Mouse (Mus musculus): Measurements from ENCODE around the gene Gipc2. TPM values are rescaled to one million over a fixed set of nuclear protein-coding genes. Genes with fewer than 3 reads are reported as not detected.

The Gipc2 gene
- total and polyA plus RNA-seq, 3 experiments: 0.33 TPM; not detected in 2

- H3K4me1 ChIP-seq (ENCODE audit: insufficient read depth, low read depth, low read length): no peaks in the 10 kb centered on the region
- H3K27me3 ChIP-seq (ENCODE audit: insufficient read depth, low read length): peaks cover 6% of the 10 kb centered on the region; the same call in 1 of the 2 replicates
- DNase-seq (ENCODE audit: low spot score): no peak
- no peak for TF ChIP-seq TAL1 (conservative IDR thresholded peaks at IDR 0.05; ENCODE audit: low read depth, low read length)
- TF ChIP-seq CTCF (IDR thresholded peaks at IDR 0.05; ENCODE audit: low read depth, low read length): no peak
- TF ChIP-seq POLR2AphosphoS5 (IDR thresholded peaks at IDR 0.05; ENCODE audit: insufficient replicate concordance, low read depth, low read length): no peak
- no peak for TF ChIP-seq GATA1 (IDR thresholded peaks at IDR 0.05; ENCODE audit: borderline replicate concordance, low read length)
- no peak for TF ChIP-seq GATA2 (IDR thresholded peaks at IDR 0.05; ENCODE audit: borderline replicate concordance, low read depth, low read length)
- H3K9me3 ChIP-seq (replicated peaks): no peaks in the 10 kb centered on the region
- no peak overlapping the region for H3K4me3 ChIP-seq (ENCODE audit: low read depth, low read length)
- ATAC-seq (ENCODE audit: extremely low read depth, insufficient number of reproducible peaks, low FRiP score, poor library complexity, severe bottlenecking): no peak; the same call in 1 of the 2 replicates
- H3K36me3 ChIP-seq (replicated peaks): no peaks in the 10 kb centered on the region
Observed at GRCm38 (mm10) chr3:152160607-152161006, 5.4 kb downstream of the Gipc2 start.

DNA sequence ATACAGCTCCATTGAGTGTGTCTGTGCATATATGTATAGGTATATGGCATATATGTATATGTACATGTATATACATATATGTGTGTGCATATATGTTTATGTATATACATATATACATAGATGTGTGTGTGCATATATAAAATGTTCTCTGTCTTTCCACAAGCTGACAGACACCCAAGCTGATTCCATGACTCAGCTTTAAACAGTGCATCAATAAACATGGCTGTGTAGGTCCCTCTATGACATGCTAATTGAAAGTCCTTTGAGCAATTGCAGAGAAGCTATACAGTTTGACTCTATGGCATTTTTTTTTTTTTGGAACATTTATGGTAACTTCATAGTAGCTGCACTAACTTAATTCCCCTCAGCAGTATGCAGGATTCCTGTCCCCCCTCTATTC, 6.7 kb downstream of the Gipc2 start:
- Histone ChIP-seq H3K27me3 (ENCODE audit: insufficient read depth, low read length) (peaks cover 6% of the 10 kb centered on the region; the same call in 1 of the 2 replicates), H3K9me3 (replicated peaks) (no peaks in the 10 kb centered on the region), H3K4me1 (ENCODE audit: insufficient read depth, low read depth, low read length) (no peaks in the 10 kb centered on the region), H3K4me3 (ENCODE audit: low read depth, low read length) (no peak overlapping the region), H3K36me3 (replicated peaks) (no peaks in the 10 kb centered on the region)
- no peak for ATAC-seq (ENCODE audit: extremely low read depth, insufficient number of reproducible peaks, low FRiP score, poor library complexity, severe bottlenecking)
- no peak for DNase-seq (ENCODE audit: low spot score)
- no peak for TF ChIP-seq GATA1 (IDR thresholded peaks at IDR 0.05; ENCODE audit: borderline replicate concordance, low read length)
- TF ChIP-seq GATA2 (IDR thresholded peaks at IDR 0.05; ENCODE audit: borderline replicate concordance, low read depth, low read length): no peak
- TF ChIP-seq CTCF (IDR thresholded peaks at IDR 0.05; ENCODE audit: low read depth, low read length): no peak
- no peak for TF ChIP-seq POLR2AphosphoS5 (IDR thresholded peaks at IDR 0.05; ENCODE audit: insufficient replicate concordance, low read depth, low read length)
- no peak for TF ChIP-seq TAL1 (conservative IDR thresholded peaks at IDR 0.05; ENCODE audit: low read depth, low read length)

GRCm38 (mm10) chr3:152158344-152159291, 7.4 kb downstream of the Gipc2 start:
- Histone ChIP-seq H3K9me3 (replicated peaks) (no peaks in the 10 kb centered on the region), H3K4me3 (ENCODE audit: low read depth, low read length) (no peak overlapping the region), H3K36me3 (replicated peaks) (no peaks in the 10 kb centered on the region), H3K4me1 (ENCODE audit: insufficient read depth, low read depth, low read length) (no peaks in the 10 kb centered on the region), H3K27me3 (ENCODE audit: insufficient read depth, low read length) (peaks cover 6% of the 10 kb centered on the region; the same call in 1 of the 2 replicates)
- no peak for TF ChIP-seq POLR2AphosphoS5 (IDR thresholded peaks at IDR 0.05; ENCODE audit: insufficient replicate concordance, low read depth, low read length)
- no peak for TF ChIP-seq TAL1 (conservative IDR thresholded peaks at IDR 0.05; ENCODE audit: low read depth, low read length)
- no peak for TF ChIP-seq CTCF (IDR thresholded peaks at IDR 0.05; ENCODE audit: low read depth, low read length)
- no peak for TF ChIP-seq GATA2 (IDR thresholded peaks at IDR 0.05; ENCODE audit: borderline replicate concordance, low read depth, low read length)
- TF ChIP-seq GATA1 (IDR thresholded peaks at IDR 0.05; ENCODE audit: borderline replicate concordance, low read length): no peak
- ATAC-seq (ENCODE audit: extremely low read depth, insufficient number of reproducible peaks, low FRiP score, poor library complexity, severe bottlenecking): no peak
- no peak for DNase-seq (ENCODE audit: low spot score)

DNA sequence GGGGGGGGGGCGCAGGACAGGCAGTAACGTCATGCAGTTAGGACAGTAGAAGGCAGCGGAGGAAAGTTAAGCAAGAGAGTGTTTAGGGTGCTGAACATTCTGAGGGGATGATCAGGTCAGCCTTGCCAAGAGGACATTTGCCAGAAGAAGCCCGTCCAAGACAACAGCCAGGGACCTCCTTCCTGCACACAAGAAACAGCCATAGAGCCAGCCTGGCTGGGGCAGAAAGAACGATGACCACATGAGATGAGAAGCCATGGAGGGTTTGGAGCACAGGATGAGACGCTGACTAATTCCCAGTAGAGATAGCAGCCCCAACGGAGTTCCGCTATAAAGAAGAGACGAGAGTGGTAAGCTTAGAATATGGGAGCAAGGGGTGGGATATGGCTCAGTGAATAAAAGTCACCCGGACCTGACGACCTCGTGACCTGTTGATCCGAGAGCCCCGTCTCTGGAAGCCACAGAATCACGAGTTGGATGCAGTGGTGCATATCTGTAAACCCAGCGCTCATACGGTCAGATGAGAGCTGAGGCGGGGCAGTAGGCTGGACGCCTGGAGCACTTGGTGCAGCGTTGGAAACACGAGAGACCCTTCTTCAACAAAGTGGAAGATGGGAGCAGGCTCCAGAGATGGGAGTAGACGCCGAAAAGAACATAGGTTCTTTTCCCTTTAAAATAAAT, 9.1 kb downstream of the Gipc2 start:
- TF ChIP-seq POLR2AphosphoS5 (IDR thresholded peaks at IDR 0.05; ENCODE audit: insufficient replicate concordance, low read depth, low read length) (no peak), TAL1 (conservative IDR thresholded peaks at IDR 0.05; ENCODE audit: low read depth, low read length) (no peak), GATA1 (IDR thresholded peaks at IDR 0.05; ENCODE audit: borderline replicate concordance, low read length) (no peak), CTCF (IDR thresholded peaks at IDR 0.05; ENCODE audit: low read depth, low read length) (no peak), GATA2 (IDR thresholded peaks at IDR 0.05; ENCODE audit: borderline replicate concordance, low read depth, low read length) (no peak)
- Histone ChIP-seq H3K27me3 (ENCODE audit: insufficient read depth, low read length) (peaks cover 6% of the 10 kb centered on the region; the same call in 1 of the 2 replicates), H3K9me3 (replicated peaks) (no peaks in the 10 kb centered on the region), H3K4me1 (ENCODE audit: insufficient read depth, low read depth, low read length) (no peaks in the 10 kb centered on the region), H3K4me3 (ENCODE audit: low read depth, low read length) (no peak overlapping the region), H3K36me3 (replicated peaks) (no peaks in the 10 kb centered on the region)
- ATAC-seq (ENCODE audit: extremely low read depth, insufficient number of reproducible peaks, low FRiP score, poor library complexity, severe bottlenecking): no peak
- DNase-seq (ENCODE audit: low spot score): no peak

- no peak overlapping the region for H3K4me3 ChIP-seq (ENCODE audit: low read depth, low read length)
- H3K36me3 ChIP-seq (replicated peaks): no peaks in the 10 kb centered on the region
- H3K27me3 ChIP-seq (ENCODE audit: insufficient read depth, low read length): peaks cover 4% of the 10 kb centered on the region; the same call in 1 of the 2 replicates
- H3K9me3 ChIP-seq (replicated peaks): no peaks in the 10 kb centered on the region
- no peaks in the 10 kb centered on the region for H3K4me1 ChIP-seq (ENCODE audit: insufficient read depth, low read depth, low read length)
- TF ChIP-seq GATA2 (IDR thresholded peaks at IDR 0.05; ENCODE audit: borderline replicate concordance, low read depth, low read length): no peak
- DNase-seq (ENCODE audit: low spot score) (no peak), ATAC-seq (ENCODE audit: extremely low read depth, insufficient number of reproducible peaks, low FRiP score, poor library complexity, severe bottlenecking) (no peak)
Observed at GRCm38 (mm10) chr3:152155296-152155948, 10.6 kb downstream of the Gipc2 start.

DNA sequence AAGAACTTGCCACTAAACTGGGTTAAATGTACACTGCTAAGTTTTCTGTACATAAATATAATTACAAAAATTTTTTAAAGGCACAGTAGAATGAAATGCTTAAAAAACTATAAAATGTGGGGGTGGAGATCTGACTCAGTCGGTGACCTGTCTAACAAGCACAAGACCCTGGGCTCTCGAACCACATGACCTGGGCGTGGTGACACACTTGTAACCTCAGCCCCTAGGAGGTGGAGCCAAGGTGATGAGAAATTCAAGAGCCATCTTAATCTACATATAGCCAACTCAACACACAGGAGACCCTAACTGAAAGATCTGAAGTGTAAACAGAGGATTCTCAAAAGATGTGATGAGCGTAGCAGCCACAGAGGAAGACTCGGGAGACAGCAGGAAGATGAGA, 11.9 kb downstream of the Gipc2 start:
- H3K4me1 ChIP-seq (ENCODE audit: insufficient read depth, low read depth, low read length): no peaks in the 10 kb centered on the region
- no peak for ATAC-seq (ENCODE audit: extremely low read depth, insufficient number of reproducible peaks, low FRiP score, poor library complexity, severe bottlenecking)

More for the DNA sequence above, 11.9 kb downstream of the Gipc2 start:
- no peak for DNase-seq (ENCODE audit: low spot score)
- Histone ChIP-seq H3K27me3 (ENCODE audit: insufficient read depth, low read length) (peaks cover 4% of the 10 kb centered on the region; the same call in 1 of the 2 replicates), H3K9me3 (replicated peaks) (no peaks in the 10 kb centered on the region), H3K36me3 (replicated peaks) (no peaks in the 10 kb centered on the region), H3K4me3 (ENCODE audit: low read depth, low read length) (no peak overlapping the region)
- no peak for TF ChIP-seq POLR2AphosphoS5 (IDR thresholded peaks at IDR 0.05; ENCODE audit: insufficient replicate concordance, low read depth, low read length)
- TF ChIP-seq TAL1 (conservative IDR thresholded peaks at IDR 0.05; ENCODE audit: low read depth, low read length): no peak
- no peak for TF ChIP-seq GATA2 (IDR thresholded peaks at IDR 0.05; ENCODE audit: borderline replicate concordance, low read depth, low read length)
- TF ChIP-seq CTCF (IDR thresholded peaks at IDR 0.05; ENCODE audit: low read depth, low read length): no peak
- TF ChIP-seq GATA1 (IDR thresholded peaks at IDR 0.05; ENCODE audit: borderline replicate concordance, low read length): no peak

All from G1E (cell line).